Mouse (Mus musculus) testis, adult 2 months (tissue): Measurements from ENCODE around the gene Ankrd65.

Experiments
- CTCF ChIP-seq: fragments of 200-500 bp; IDR thresholded peaks from 2 replicates; pipeline ENCODE4 v1.5.1; 2012; ENCODE audit warnings: low read depth, mild to moderate bottlenecking, inconsistent platforms, low read length, moderate library complexity; ENCODE audit not compliant: control insufficient read depth, insufficient read depth, insufficient replicate concordance
- POLR2A ChIP-seq: fragments of 200-500 bp; IDR thresholded peaks from 2 replicates; pipeline ENCODE4 v1.6.1; 2012; ENCODE audit warnings: low read depth, mild to moderate bottlenecking, inconsistent platforms, low read length, moderate library complexity; ENCODE audit not compliant: control insufficient read depth

DNA sequence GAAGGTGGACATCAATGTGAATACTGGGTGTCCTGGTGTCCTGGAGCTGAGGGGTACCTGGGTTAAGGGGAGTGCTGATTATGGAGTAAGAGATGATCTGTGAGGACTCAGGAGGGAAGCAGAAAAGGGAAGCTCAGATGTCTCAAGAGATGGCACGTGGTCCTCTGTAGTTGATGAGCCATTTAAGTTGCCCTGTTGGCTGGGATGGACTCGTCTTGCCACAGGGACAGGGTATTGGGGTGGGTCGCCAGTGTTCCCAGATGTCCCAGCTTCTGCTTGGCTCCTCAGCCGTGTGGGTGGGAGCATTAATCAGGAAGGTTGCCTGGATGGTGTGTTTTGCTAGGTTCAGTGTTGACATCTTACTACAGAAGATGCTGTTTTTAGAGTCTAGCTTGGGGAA lies 43.0 kb downstream of the Ankrd65 start:
- no peak for TF ChIP-seq POLR2A
- no peak for TF ChIP-seq CTCF
